Mouse (Mus musculus) right cerebral cortex, adult 2 months (tissue): ENCODE measurements around the gene Adamts15.

ENCODE experiments used
- DNase-seq, 2 experiments: peaks; one replicate each; pipeline ENCODE4 v3.0.0; 2021 to 2022; ENCODE audit warnings: low spot score in 2 of 2

Adamts15 gene

GRCm38 (mm10) chr9:30922197-30922894, at the start of gene Adamts15:
Gene Adamts15, minus strand, starts transcription at chr9:30922452.
- peak; percentile 46 to 53 for DNase-seq

DNA sequence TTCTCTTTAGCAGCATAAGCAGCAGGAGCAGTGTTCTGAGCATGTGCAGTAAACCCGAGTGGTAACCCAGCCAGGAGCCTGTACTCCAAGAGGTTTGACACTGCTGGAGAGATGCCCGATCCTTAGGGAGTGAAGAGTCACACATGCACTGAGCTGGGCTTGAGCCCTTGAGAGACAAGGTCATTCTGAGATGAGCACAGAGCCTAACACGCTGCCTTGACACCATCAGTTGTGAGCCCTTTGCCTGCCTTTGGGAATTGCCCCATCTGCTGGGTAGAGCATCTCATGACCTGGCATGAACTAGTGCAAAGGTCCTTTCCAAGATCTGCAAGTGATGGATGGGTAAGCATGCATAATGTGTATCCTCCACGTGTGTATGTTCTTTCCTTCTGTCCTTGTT, 49.7 kb upstream of the Adamts15 start:
- DNase-seq, result no peak

- no peak for DNase-seq
Measured at GRCm38 (mm10) chr9:30970001-30970400, 47.7 kb upstream of the Adamts15 start.

DNA sequence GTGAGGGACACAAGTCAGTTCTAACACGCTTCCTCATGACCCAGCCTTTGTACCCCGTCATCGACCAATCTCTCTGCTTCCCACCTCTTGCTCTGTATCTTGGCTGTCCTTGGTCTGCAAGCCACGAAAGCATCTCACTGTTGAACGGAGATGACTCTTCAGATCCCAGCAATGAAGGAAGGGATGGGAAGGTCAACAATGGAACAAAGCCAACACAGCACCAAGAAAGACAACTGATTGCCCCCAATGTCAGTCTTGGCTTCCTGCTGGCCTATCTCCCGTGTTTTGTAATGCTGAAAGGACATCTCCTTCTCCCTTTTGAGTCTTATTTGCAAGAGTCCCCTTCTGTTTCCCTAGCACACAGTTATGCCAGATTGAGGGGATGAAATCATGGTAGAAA, 45.9 kb upstream of the Adamts15 start:
- DNase-seq, result no peak

GRCm38 (mm10) chr9:30966881-30967280, 44.6 kb upstream of the Adamts15 start:
- no peak for DNase-seq

DNA sequence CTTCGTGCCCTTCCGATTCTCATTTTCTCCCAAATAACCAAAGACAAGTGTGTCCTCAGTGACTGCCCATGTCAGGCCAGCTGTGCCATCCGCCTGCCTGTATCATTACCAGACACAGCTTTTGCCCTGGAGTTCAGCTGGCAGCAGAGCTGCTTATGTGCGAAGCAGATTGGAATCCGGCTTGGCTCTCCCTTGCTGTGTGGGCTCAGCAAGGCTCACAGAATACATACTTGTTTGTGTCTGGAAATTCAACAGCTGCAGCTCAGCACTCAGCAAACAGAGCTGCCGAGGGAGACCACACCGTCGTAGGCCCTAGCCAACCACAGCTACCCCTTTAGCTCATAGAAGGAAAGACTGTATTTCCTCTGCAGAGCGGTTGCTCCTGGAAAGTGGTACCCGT, 42.4 kb upstream of the Adamts15 start:
- peak in 1 of 2 experiments; percentile 49 for DNase-seq

DNA sequence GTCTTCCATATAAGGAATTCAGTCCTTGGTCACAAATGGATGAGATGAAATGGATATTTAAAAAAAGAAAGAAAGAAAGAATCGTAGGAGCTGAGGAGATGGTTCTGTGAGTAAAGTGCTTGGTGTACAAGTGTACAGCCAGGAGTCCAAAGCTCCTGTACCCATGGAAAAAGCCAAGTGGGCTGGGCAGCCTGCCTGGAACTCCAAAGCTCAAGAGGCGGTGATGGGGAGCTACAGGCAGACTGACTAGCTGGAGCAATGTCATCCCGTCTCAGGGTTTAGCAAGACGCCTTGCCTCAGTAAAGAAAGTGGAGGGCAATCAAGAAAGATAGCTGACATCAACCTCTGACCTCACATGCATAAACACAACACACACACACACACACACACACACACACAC, 41.5 kb upstream of the Adamts15 start:
- DNase-seq, result no peak

DNA sequence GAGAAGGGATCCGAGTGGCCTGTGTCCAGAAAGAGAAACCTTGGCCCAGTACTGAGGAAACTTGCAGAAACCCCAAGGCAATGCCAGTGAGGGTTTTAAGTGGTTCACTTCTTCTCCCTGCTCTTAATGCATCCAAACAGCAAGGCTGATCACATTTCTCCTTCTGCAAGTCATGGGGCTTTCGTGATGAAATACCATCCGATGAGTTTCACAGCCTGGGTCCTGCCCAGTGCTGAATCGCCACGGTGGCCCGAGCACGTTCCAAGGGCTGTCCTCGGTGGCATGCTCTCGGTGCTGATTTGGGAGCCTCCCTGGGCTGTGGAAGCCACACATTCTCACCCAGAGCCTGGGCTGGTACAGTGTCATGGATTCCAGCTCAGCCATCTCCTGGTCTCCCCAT, 33.0 kb upstream of the Adamts15 start:
- DNase-seq, result no peak

GRCm38 (mm10) chr9:30953287-30953686, 31.0 kb upstream of the Adamts15 start:
- DNase-seq, result no peak

DNA sequence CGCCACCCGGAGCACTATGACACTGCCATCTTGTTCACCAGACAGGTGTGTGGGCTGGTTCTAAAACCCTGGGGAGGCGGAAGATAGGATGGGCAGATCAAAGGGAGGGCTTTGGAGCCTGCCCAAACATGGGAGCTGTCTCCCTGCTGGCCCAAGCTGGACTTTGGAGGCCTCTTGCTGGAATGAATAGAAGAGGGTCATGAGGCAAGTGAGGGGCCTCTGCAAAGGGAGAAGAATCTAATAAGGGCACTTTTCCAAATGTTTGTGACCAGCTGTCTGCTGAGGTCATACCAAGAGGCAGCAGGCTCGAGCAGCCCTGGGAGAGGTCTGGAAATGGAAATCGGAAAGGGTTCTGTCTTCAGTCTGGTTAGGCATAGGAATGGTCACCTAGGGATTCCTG, 29.2 kb upstream of the Adamts15 start:
- no peak for DNase-seq

DNA sequence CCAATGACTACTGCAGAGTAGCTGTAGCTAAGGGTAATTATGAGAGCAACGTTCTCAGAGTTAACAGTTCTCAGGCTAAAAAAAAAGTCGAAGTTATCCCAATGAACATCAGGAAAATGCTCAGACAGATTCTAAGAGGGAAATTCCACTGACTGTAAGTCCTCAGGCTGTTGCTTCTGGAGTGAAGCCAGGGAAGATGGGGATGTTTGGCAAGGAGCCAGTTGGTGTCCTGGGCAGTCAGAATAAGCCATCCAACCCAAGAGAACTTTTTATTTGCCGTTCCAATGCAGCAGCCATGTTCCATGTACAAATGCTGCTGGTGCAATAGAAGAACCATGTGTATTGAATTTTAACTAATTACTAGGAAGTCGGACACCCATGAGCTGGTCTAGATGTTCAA, 28.3 kb upstream of the Adamts15 start:
- DNase-seq, result no peak

- no peak for DNase-seq
Measured at GRCm38 (mm10) chr9:30949971-30950370, 27.7 kb upstream of the Adamts15 start.

GRCm38 (mm10) chr9:30949422-30949821, 27.2 kb upstream of the Adamts15 start:
- DNase-seq, result no peak

- no peak for DNase-seq
Measured at GRCm38 (mm10) chr9:30945276-30945675, 23.0 kb upstream of the Adamts15 start.

DNA sequence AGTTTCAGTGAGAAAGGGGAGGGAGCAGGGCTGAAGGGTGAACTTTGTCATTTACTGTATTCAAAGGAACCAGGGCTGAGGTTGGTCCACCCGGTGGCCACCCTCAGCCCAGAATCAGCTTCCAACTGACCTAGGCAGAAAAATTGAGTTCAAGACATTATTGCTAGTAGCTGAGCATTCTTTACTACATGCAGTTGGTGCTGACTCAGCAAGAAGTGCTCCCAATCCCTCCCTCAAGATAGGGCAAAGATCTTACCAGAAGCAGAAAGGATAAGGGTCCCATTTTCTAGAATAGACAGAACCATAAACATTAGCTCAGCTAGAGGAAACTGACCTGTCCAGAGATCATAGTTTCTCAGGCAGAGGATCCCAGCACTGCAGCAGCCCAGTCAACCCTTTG, 22.0 kb upstream of the Adamts15 start:
- DNase-seq, result no peak

DNA sequence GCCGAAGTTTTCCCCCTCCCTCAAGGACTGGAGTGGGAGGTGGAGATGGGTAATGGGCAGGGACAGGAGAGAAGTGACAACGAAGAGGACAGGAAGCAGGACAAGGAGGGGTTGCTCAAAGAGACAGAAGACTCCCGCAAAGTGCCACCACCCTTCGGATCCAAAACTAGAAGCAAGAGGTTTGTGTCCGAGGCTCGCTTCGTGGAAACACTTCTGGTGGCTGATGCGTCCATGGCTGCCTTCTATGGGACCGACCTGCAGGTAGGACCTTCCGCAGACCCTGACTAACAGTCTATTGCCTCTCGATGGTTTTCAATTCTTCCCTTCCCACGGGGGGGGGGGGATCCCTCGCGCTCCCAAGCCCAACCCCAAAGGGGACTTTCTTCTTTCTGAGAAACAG, 21.1 kb upstream of the Adamts15 start:
- DNase-seq, result peak in 1 of 2 experiments; percentile 20

GRCm38 (mm10) chr9:30942512-30943313, 20.5 kb upstream of the Adamts15 start, which contains the start of gene Adamts8:
Gene Adamts8, plus strand, starts transcription at chr9:30942562.
- peak; percentile 32 to 60 for DNase-seq

- DNase-seq, result peak; percentile 96 to 98
Measured at GRCm38 (mm10) chr9:30940328-30940727, 18.1 kb upstream of the Adamts15 start.

DNA sequence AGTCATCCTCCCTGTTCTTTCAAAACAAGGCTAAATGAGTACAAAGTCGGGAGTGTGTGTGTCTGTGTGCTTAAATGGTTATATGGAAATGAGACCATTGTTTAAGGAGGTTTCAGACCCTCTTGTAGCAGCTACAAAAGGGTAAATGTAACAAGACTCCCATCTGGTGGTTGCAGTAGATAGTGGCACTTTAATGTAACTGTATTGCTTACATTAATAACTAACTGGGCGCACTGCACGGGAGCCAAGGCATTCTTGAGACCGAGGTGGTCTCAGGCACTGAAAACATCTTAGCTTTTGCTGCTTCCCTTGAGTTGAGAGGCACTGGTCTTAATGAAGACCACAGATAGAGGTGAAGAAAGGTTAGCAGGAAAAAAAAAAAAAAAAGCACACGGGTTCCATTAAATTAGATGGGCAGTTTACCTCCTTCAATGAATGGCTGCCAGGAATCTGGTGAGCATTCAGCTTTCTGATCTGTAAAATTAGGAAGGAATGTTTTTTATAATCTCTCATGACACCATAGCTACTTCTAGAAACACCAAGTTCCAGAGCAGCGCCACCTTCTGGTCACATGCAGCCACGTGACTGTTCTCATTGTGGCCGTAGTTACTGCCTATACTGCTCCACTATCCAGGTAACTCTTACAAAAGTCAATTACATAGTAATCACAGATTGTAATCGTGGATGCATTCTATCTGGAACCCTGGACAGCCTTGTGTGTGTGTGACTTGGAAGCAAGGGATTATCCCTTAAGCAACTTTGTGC, 14.6 kb upstream of the Adamts15 start:
- peak; percentile 68 to 70 for DNase-seq

DNA sequence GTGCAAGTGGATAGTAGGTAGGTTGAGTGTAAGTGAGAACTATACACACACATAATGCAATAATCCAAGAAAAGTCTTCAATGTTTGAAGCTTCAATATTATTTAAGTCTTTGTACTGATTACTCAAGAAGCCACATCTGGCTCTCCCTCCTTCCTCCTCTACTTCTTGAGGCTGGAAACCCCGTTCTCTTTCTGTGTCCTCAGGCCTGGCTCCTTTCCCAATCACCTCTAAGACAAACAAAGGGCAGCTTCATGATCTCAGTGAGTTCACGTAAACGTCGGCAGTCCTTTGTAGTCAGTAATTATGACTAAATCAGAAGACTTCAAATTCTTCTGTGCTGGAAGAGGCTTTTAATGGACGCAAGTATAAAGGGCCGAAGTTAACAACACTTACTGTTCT, 12.6 kb upstream of the Adamts15 start:
- no peak for DNase-seq

- DNase-seq, result no peak
Measured at GRCm38 (mm10) chr9:30932346-30932745, 10.1 kb upstream of the Adamts15 start.

GRCm38 (mm10) chr9:30928759-30929158, 6.5 kb upstream of the Adamts15 start:
- DNase-seq, result no peak
